Mouse (Mus musculus): ENCODE results near the gene Plekha4.

Gene Plekha4

GRCm38 (mm10) chr7:45568601-45569473 is 42.7 kb downstream of the Plekha4 start:
- DNase-seq (ENCODE audit: low spot score in 2 of 2), result no peak

GRCm38 (mm10) chr7:45570103-45570741 is 44.1 kb downstream of the Plekha4 start, which contains the start of gene Bcat2:
TSS of gene Bcat2 (plus strand) at chr7:45570153.
- peak; percentile 40 to 62 for DNase-seq (ENCODE audit: low spot score in 2 of 2)

GRCm38 (mm10) chr7:45571966-45572365 is 45.8 kb downstream of the Plekha4 start:
- no peak for DNase-seq (ENCODE audit: low spot score in 2 of 2)

- no peak for DNase-seq (ENCODE audit: low spot score in 2 of 2)
Measured at GRCm38 (mm10) chr7:45573954-45574353, 47.8 kb downstream of the Plekha4 start.

GRCm38 (mm10) chr7:45574472-45575379 is 48.6 kb downstream of the Plekha4 start:
- DNase-seq (ENCODE audit: low spot score in 2 of 2), result no peak

- DNase-seq (ENCODE audit: low spot score in 2 of 2), result no peak
Measured at GRCm38 (mm10) chr7:45585923-45586322, 59.8 kb downstream of the Plekha4 start.

GRCm38 (mm10) chr7:45587631-45588592 is 61.8 kb downstream of the Plekha4 start:
- DNase-seq (ENCODE audit: low spot score in 2 of 2), result no peak

GRCm38 (mm10) chr7:45589173-45589572 is 63.0 kb downstream of the Plekha4 start:
- DNase-seq (ENCODE audit: low spot score in 2 of 2), result peak; percentile 95 to 98

- DNase-seq (ENCODE audit: low spot score in 2 of 2), result no peak
Measured at GRCm38 (mm10) chr7:45589898-45590297, 63.8 kb downstream of the Plekha4 start.

GRCm38 (mm10) chr7:45590874-45591273 is 64.7 kb downstream of the Plekha4 start:
- no peak for DNase-seq (ENCODE audit: low spot score in 2 of 2)

GRCm38 (mm10) chr7:45591880-45592279 is 65.8 kb downstream of the Plekha4 start:
- DNase-seq (ENCODE audit: low spot score in 2 of 2), result no peak

GRCm38 (mm10) chr7:45593118-45593815 is 67.1 kb downstream of the Plekha4 start:
- peak in 1 of 2 experiments; percentile 71 for DNase-seq (ENCODE audit: low spot score in 2 of 2)

GRCm38 (mm10) chr7:45595176-45595575 is 69.0 kb downstream of the Plekha4 start:
- DNase-seq (ENCODE audit: low spot score in 2 of 2), result no peak

GRCm38 (mm10) chr7:45596107-45596506 is 70.0 kb downstream of the Plekha4 start:
- DNase-seq (ENCODE audit: low spot score in 2 of 2), result no peak

GRCm38 (mm10) chr7:45597013-45597412 is 70.9 kb downstream of the Plekha4 start:
- DNase-seq (ENCODE audit: low spot score in 2 of 2), result no peak

GRCm38 (mm10) chr7:45597527-45597926 is 71.4 kb downstream of the Plekha4 start:
- DNase-seq (ENCODE audit: low spot score in 2 of 2), result no peak

- DNase-seq (ENCODE audit: low spot score in 2 of 2), result no peak
Measured at GRCm38 (mm10) chr7:45598960-45599879, 73.1 kb downstream of the Plekha4 start.

Data from frontal cortex, postnatal 10 days (tissue).